Mouse (Mus musculus) kidney, adult 2 months (tissue): Measurements from ENCODE around the gene 2510002D24Rik. TPM values are rescaled to one million over a fixed set of nuclear protein-coding genes. Genes with fewer than 3 reads are reported as not detected.
"Not testable (repeated sequence)": the region's sequence is repeated elsewhere in the genome, so short reads cannot be mapped to it uniquely, and the experiment has no call there.

Experiments
- DNase-seq: peaks from one replicate; pipeline ENCODE4 v3.0.0; 2021
- H3K27ac ChIP-seq: fragments of 200-500 bp; 2 replicates; pipeline ENCODE4 v1.5.1; 2012; ENCODE audit warnings: low read depth, low read length, control low read depth, inconsistent platforms; ENCODE audit not compliant: insufficient read depth
- H3K27me3 ChIP-seq: fragments of 200-500 bp; replicated peaks from 2 replicates; pipeline ENCODE4 v1.6.1; 2012; ENCODE audit warnings: mild to moderate bottlenecking, moderate library complexity, low read length, inconsistent platforms; ENCODE audit not compliant: control insufficient read depth, insufficient read depth
- H3K36me3 ChIP-seq: fragments of 200-500 bp; 2 replicates; pipeline ENCODE4 v1.6.1; 2012; ENCODE audit warnings: mild to moderate bottlenecking, moderate library complexity, low read length, inconsistent platforms; ENCODE audit not compliant: control insufficient read depth, insufficient read depth
- H3K4me1 ChIP-seq: fragments of 200-500 bp; 2 replicates; pipeline ENCODE4 v1.6.1; 2011; ENCODE audit warnings: low read length; ENCODE audit not compliant: control insufficient read depth, insufficient read depth
- H3K4me3 ChIP-seq: fragments of 200-500 bp; 2 replicates; pipeline ENCODE4 v1.5.1; 2011; ENCODE audit warnings: mild to moderate bottlenecking, low read depth, low read length, control low read depth; ENCODE audit not compliant: insufficient read depth
- CTCF ChIP-seq: fragments of 200-500 bp; conservative IDR thresholded peaks from 2 replicates; pipeline ENCODE4 v1.5.1; 2011; ENCODE audit warnings: low read depth, mild to moderate bottlenecking, control low read depth, low read length, moderate library complexity, mixed read lengths; ENCODE audit not compliant: insufficient read depth, insufficient read length
- POLR2A ChIP-seq: fragments of 200-500 bp; IDR thresholded peaks from one replicate; pipeline ENCODE4 v1.6.1; 2011; ENCODE audit warnings: low read depth, low read length, control low read depth
- WGBS: fragments of 180-500 bp; shearing (Covaris S2); methylation state at CpG from one replicate; pipeline ENCODE4 v1.1.7; 2018; 5-methylcytosine and 5-hydroxymethylcytosine counted together
- polyA plus RNA-seq: library from polyadenylated mRNA; depleted of rRNA; stranded (reverse); fragments of >200 nt; gene quantifications from 2 replicates; pipeline ENCODE4 v1.2.3, GENCODE M21; 2012

The 2510002D24Rik gene
- polyA plus RNA-seq, 1 experiment, result 56.0 TPM

- no peak overlapping the region for H3K27ac ChIP-seq
- no peaks in the 10 kb centered on the region for H3K27me3 ChIP-seq
- no peak overlapping the region for H3K4me3 ChIP-seq
- peaks cover 12% of the 10 kb centered on the region for H3K36me3 ChIP-seq
- 67% methylated on average over 3 of the region's 3 CpGs for WGBS
- TF ChIP-seq POLR2A (no peak), CTCF (no peak)
- DNase-seq, result no peak
- no peaks in the 10 kb centered on the region for H3K4me1 ChIP-seq
Observed at GRCm38 (mm10) chr16:18828630-18829029, 7.7 kb upstream of the 2510002D24Rik start.

- WGBS, result 54% methylated on average over 6 of the region's 6 CpGs
- Histone ChIP-seq H3K4me3 (no peak overlapping the region), H3K27ac (no peak overlapping the region), H3K36me3 (peaks cover 12% of the 10 kb centered on the region), H3K27me3 (no peaks in the 10 kb centered on the region), H3K4me1 (no peaks in the 10 kb centered on the region)
- no peak for DNase-seq
- TF ChIP-seq POLR2A, result no peak
- TF ChIP-seq CTCF, result no peak
Observed at GRCm38 (mm10) chr16:18829102-18829501, 7.3 kb upstream of the 2510002D24Rik start.

- no peak for TF ChIP-seq POLR2A
- no peak for TF ChIP-seq CTCF
- H3K4me3 ChIP-seq, result no peak overlapping the region
- peaks cover 3% of the 10 kb centered on the region; the same call in 1 of the 2 replicates for H3K4me1 ChIP-seq
- no peak overlapping the region for H3K27ac ChIP-seq
- DNase-seq, result no peak
- peaks cover 2% of the 10 kb centered on the region; the same call in 1 of the 2 replicates for H3K36me3 ChIP-seq
- H3K27me3 ChIP-seq, result no peaks in the 10 kb centered on the region
- WGBS, result 70% methylated on average over 2 of the region's 2 CpGs
Observed at GRCm38 (mm10) chr16:18833486-18833885, 2.9 kb upstream of the 2510002D24Rik start.

GRCm38 (mm10) chr16:18836073-18836467 lies 308 bp upstream of the 2510002D24Rik start:
- no peak for TF ChIP-seq CTCF
- no peak for TF ChIP-seq POLR2A
- 28% methylated on average over 3 of the region's 3 CpGs for WGBS
- Histone ChIP-seq H3K4me3 (0 out of 2 replicates have a peak overlapping the region, but pooled peaks have one; percentile 10), H3K27ac (no peak overlapping the region), H3K4me1 (peaks cover 3% of the 10 kb centered on the region; the same call in 1 of the 2 replicates), H3K27me3 (no peaks in the 10 kb centered on the region), H3K36me3 (peaks cover 1% of the 10 kb centered on the region; the same call in 1 of the 2 replicates)
- DNase-seq, result no peak

- DNase-seq, result no peak
- H3K4me3 ChIP-seq, result no peak overlapping the region
- no peaks in the 10 kb centered on the region for H3K27me3 ChIP-seq
- H3K36me3 ChIP-seq, result no peaks in the 10 kb centered on the region; the same call in 1 of the 2 replicates
- TF ChIP-seq CTCF, result no peak
- TF ChIP-seq POLR2A, result no peak
- peaks cover 3% of the 10 kb centered on the region; the same call in 1 of the 2 replicates for H3K4me1 ChIP-seq
- H3K27ac ChIP-seq, result no peak overlapping the region
- 94% methylated on average over 4 of the region's 4 CpGs for WGBS
Observed at GRCm38 (mm10) chr16:18838346-18838745, 2.0 kb downstream of the 2510002D24Rik start.

- Histone ChIP-seq H3K4me1 (no peaks in the 10 kb centered on the region), H3K27ac (no peak overlapping the region), H3K27me3 (no peaks in the 10 kb centered on the region), H3K36me3 (no peaks in the 10 kb centered on the region), H3K4me3 (no peak overlapping the region)
- WGBS, result 88% methylated on average over 15 of the region's 15 CpGs
- DNase-seq, result no peak
- TF ChIP-seq CTCF (no peak), POLR2A (no peak)
Observed at GRCm38 (mm10) chr16:18846301-18846820, 10.0 kb downstream of the 2510002D24Rik start.

GRCm38 (mm10) chr16:18849521-18850190 lies 13.3 kb downstream of the 2510002D24Rik start:
- H3K36me3 ChIP-seq, H3K27ac ChIP-seq, DNase-seq, H3K27me3 ChIP-seq, H3K4me3 ChIP-seq, H3K4me1 ChIP-seq: not testable (repeated sequence)
- 88% methylated on average over 16 of the region's 17 CpGs for WGBS

GRCm38 (mm10) chr16:18858551-18858950 lies 22.2 kb downstream of the 2510002D24Rik start:
- Histone ChIP-seq H3K27me3 (no peaks in the 10 kb centered on the region), H3K4me1 (no peaks in the 10 kb centered on the region), H3K4me3 (no peak overlapping the region), H3K27ac (no peak overlapping the region), H3K36me3 (no peaks in the 10 kb centered on the region)
- TF ChIP-seq POLR2A, result no peak
- DNase-seq, result peak; percentile 88
